Mouse (Mus musculus) G1E (cell line): ENCODE results near the gene Cabin1. TPM values are rescaled to one million over a fixed set of nuclear protein-coding genes. Genes with fewer than 3 reads are reported as not detected.

Source experiments
- ATAC-seq: 2 replicates; pipeline ENCODE4 v1.8.0; 2016; ENCODE audit warnings: mild to moderate bottlenecking; ENCODE audit not compliant: insufficient number of reproducible peaks, poor library complexity, low FRiP score, severe bottlenecking; ENCODE audit errors: extremely low read depth
- DNase-seq: peaks from one replicate; pipeline ENCODE4 v3.0.0; 2012; ENCODE audit warnings: low spot score
- H3K27me3 ChIP-seq: 2 replicates; pipeline ENCODE4 v1.6.1; 2012; ENCODE audit warnings: mild to moderate bottlenecking, low read length, inconsistent platforms; ENCODE audit not compliant: insufficient read depth
- H3K36me3 ChIP-seq: replicated peaks from 2 replicates; pipeline ENCODE3; 2012; ENCODE audit warnings: mild to moderate bottlenecking, inconsistent platforms
- H3K4me1 ChIP-seq: 2 replicates; pipeline ENCODE4 v1.6.1; 2012; ENCODE audit warnings: low read depth, low read length, inconsistent platforms, mixed read lengths; ENCODE audit not compliant: insufficient read depth
- H3K4me3 ChIP-seq: 2 replicates; pipeline ENCODE4 v1.5.1; 2012; ENCODE audit warnings: low read depth, mild to moderate bottlenecking, inconsistent platforms, low read length, moderate library complexity, mixed read lengths
- H3K9me3 ChIP-seq: replicated peaks from 2 replicates; pipeline ENCODE4 v1.6.1; 2012; ENCODE audit warnings: inconsistent platforms
- CTCF ChIP-seq: IDR thresholded peaks from 2 replicates; pipeline ENCODE4 v1.5.1; 2012; ENCODE audit warnings: low read depth, low read length, inconsistent platforms, mixed read lengths
- GATA1 ChIP-seq: IDR thresholded peaks from 2 replicates; pipeline ENCODE4 v1.6.1; 2012; ENCODE audit warnings: borderline replicate concordance, low read length, inconsistent platforms, mixed read lengths
- GATA2 ChIP-seq: IDR thresholded peaks from 2 replicates; pipeline ENCODE4 v1.6.1; 2012; ENCODE audit warnings: low read depth, low read length, inconsistent platforms, borderline replicate concordance
- POLR2AphosphoS5 ChIP-seq: IDR thresholded peaks from 2 replicates; pipeline ENCODE4 v1.6.1; 2012; ENCODE audit warnings: low read depth, low read length, inconsistent platforms; ENCODE audit not compliant: insufficient replicate concordance
- TAL1 ChIP-seq: conservative IDR thresholded peaks from 2 replicates; pipeline ENCODE4 v1.6.1; 2012; ENCODE audit warnings: low read depth, low read length, inconsistent platforms, mixed read lengths
- polyA plus RNA-seq: library from polyadenylated mRNA; stranded (reverse); fragments of >175 nt; gene quantifications from 2 replicates; pipeline ENCODE4 v1.2.3, GENCODE M21; 2012
- total RNA-seq, 2 experiments: library from RNA; stranded (forward) in 1 of 2; stranded (reverse) in 1 of 2; fragments of 200-1000 nt in 1 of 2; fragments of >200 nt in 1 of 2; fragmentation: Nextera tagmentation in 1 of 2; gene quantifications; 2 replicates each; pipeline ENCODE4 v1.2.3; 2014 to 2017

Gene Cabin1
- total and polyA plus RNA-seq, 3 experiments: 30.5 to 96.5 (median 78.7) TPM

- Histone ChIP-seq H3K4me3 (no peak overlapping the region), H3K4me1 (peaks cover 2% of the 10 kb centered on the region), H3K36me3 (peaks cover 99% of the 10 kb centered on the region), H3K27me3 (no peaks in the 10 kb centered on the region), H3K9me3 (no peaks in the 10 kb centered on the region)
- TF ChIP-seq TAL1 (no peak), GATA2 (no peak), GATA1 (no peak), CTCF (no peak), POLR2AphosphoS5 (no peak)
- DNase-seq: no peak
- ATAC-seq: no peak
Observed at GRCm38 (mm10) chr10:75740866-75741265, 23.3 kb downstream of the Cabin1 start.

- Histone ChIP-seq H3K36me3 (peaks cover 95% of the 10 kb centered on the region), H3K4me1 (no peaks in the 10 kb centered on the region), H3K9me3 (no peaks in the 10 kb centered on the region), H3K27me3 (no peaks in the 10 kb centered on the region), H3K4me3 (no peak overlapping the region)
- no peak for TF ChIP-seq GATA2
- TF ChIP-seq GATA1: no peak
- no peak for TF ChIP-seq POLR2AphosphoS5
- no peak for TF ChIP-seq CTCF
- TF ChIP-seq TAL1: no peak
- ATAC-seq: no peak
- DNase-seq: no peak
Observed at GRCm38 (mm10) chr10:75725449-75725848, 38.7 kb downstream of the Cabin1 start.

- Histone ChIP-seq H3K4me1 (no peaks in the 10 kb centered on the region), H3K9me3 (no peaks in the 10 kb centered on the region), H3K36me3 (peaks cover 98% of the 10 kb centered on the region), H3K4me3 (no peak overlapping the region), H3K27me3 (no peaks in the 10 kb centered on the region)
- TF ChIP-seq CTCF (no peak), TAL1 (no peak), GATA2 (no peak), GATA1 (no peak), POLR2AphosphoS5 (no peak)
- no peak for DNase-seq
- no peak for ATAC-seq
Observed at GRCm38 (mm10) chr10:75720215-75720614, 43.9 kb downstream of the Cabin1 start.

DNA sequence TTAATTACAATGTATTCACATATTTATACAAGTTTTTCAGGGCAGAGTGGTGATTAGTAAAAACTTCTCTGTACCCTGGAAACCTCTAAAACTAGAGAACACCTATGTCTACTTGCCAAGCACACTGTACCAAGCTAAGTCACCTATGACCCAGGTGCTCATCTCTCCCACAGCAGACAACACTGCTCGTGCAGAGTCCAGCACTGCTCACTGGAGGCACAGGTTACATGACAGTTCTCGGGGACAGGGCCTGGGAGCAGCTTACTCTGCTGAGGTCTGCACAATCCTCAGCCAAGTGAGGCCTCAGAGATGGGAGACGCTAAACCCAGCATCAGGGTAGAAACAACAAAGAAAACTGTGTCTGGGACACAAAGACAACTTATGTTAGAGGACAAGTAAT, 49.3 kb downstream of the Cabin1 start:
- Histone ChIP-seq H3K36me3 (peaks cover 100% of the 10 kb centered on the region), H3K4me1 (no peaks in the 10 kb centered on the region), H3K9me3 (no peaks in the 10 kb centered on the region), H3K27me3 (no peaks in the 10 kb centered on the region), H3K4me3 (no peak overlapping the region)
- ATAC-seq (no peak), DNase-seq (no peak)
- TF ChIP-seq TAL1: no peak
- TF ChIP-seq GATA2: no peak
- TF ChIP-seq CTCF: no peak
- no peak for TF ChIP-seq POLR2AphosphoS5
- no peak for TF ChIP-seq GATA1

DNA sequence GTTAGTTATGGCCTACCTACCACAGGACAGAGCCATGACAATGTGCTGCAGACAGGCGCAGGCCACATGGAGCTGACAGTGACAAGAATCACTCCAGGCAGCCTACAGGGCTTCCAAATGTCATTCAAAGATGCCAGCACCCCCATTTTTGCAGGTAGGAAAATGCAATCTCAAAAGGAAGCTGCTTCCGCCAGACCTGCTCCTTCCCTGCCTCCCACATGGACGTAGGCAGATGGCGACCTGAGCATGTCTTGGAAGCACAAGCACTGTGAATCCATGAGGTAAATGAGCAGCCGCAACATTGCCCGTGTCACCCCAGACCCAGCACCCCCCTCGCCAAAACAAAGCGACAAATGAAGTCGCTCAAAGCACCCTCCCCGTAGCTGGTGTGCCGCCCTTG, 51.1 kb downstream of the Cabin1 start:
- H3K4me3 ChIP-seq: no peak overlapping the region
- H3K4me1 ChIP-seq: no peaks in the 10 kb centered on the region
- DNase-seq: no peak
- TF ChIP-seq CTCF (no peak), GATA2 (no peak)
- H3K36me3 ChIP-seq: peaks cover 100% of the 10 kb centered on the region
- H3K27me3 ChIP-seq: no peaks in the 10 kb centered on the region
- no peaks in the 10 kb centered on the region for H3K9me3 ChIP-seq
- ATAC-seq: no peak

- Histone ChIP-seq H3K27me3 (no peaks in the 10 kb centered on the region), H3K4me3 (no peak overlapping the region), H3K9me3 (no peaks in the 10 kb centered on the region), H3K36me3 (peaks cover 100% of the 10 kb centered on the region), H3K4me1 (peaks cover 10% of the 10 kb centered on the region)
- DNase-seq (no peak), ATAC-seq (no peak)
- no peak for TF ChIP-seq GATA2
- no peak for TF ChIP-seq GATA1
- no peak for TF ChIP-seq POLR2AphosphoS5
- TF ChIP-seq CTCF: no peak
- no peak for TF ChIP-seq TAL1
Observed at GRCm38 (mm10) chr10:75710210-75710609, 53.9 kb downstream of the Cabin1 start.

DNA sequence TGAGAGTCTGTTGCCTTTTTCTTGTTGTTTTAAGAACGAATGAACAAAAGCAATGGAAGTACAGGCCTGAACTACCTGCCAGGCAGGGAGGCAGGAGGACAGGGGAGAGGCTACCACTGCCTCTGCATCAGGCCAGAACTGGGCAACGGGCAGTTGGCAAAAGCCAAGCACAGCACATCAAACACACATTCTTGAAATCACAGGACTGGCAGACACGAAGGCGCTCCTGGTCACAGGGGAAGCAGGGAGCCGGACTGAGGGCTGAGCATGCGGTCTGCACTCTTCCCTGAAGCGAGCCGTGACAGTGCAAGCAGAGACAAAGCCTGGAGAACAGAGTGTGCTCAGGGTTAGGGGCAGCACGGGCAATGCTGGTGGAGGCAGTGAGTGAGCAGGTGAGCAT, 54.9 kb downstream of the Cabin1 start:
- H3K4me3 ChIP-seq: no peak overlapping the region
- peaks cover 10% of the 10 kb centered on the region for H3K4me1 ChIP-seq
- TF ChIP-seq TAL1 (no peak), CTCF (no peak), GATA2 (no peak), POLR2AphosphoS5 (no peak), GATA1 (no peak)
- peaks cover 100% of the 10 kb centered on the region for H3K36me3 ChIP-seq
- H3K9me3 ChIP-seq: no peaks in the 10 kb centered on the region
- ATAC-seq (no peak), DNase-seq (no peak)
- no peaks in the 10 kb centered on the region for H3K27me3 ChIP-seq
